Mouse (Mus musculus): ENCODE data around the gene Htr1f.
"Not testable (repeated sequence)": the region's sequence is repeated elsewhere in the genome, so short reads cannot be mapped to it uniquely, and the experiment has no call there.

Htr1f gene

GRCm38 (mm10) chr16:65105184-65105931 is at the start of gene Htr1f:
TSS of gene Htr1f (minus strand) at chr16:65105854.
- DNase-seq (ENCODE audit: extremely low spot score, low spot score), result peak; percentile 59

GRCm38 (mm10) chr16:65139771-65140170 is 34.1 kb upstream of the Htr1f start:
- no peak for DNase-seq (ENCODE audit: extremely low spot score, low spot score)

DNA sequence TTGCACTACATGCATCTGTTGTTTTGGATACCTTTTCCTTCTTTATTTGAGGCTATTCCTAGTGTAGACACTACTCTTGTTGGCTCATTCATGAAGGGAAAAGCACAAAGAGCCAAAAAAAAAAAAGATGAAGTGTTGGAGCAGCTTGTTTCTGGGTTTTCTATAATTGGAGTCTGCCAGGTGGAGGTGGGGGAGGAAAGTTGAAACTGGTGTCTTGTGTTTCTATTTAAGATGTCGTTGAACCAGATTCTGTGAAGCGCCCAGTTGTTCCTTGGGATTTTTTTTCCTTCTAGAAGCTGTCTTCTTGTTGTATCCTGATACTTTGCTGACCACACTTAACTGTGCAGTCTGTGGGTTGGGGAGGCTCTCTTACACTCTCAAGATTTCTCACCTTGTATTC is 23.7 kb upstream of the Htr1f start:
- DNase-seq (ENCODE audit: extremely low spot score, low spot score), result no peak

- no peak for DNase-seq (ENCODE audit: extremely low spot score, low spot score)
Measured at GRCm38 (mm10) chr16:65127846-65128245, 22.2 kb upstream of the Htr1f start.

DNA sequence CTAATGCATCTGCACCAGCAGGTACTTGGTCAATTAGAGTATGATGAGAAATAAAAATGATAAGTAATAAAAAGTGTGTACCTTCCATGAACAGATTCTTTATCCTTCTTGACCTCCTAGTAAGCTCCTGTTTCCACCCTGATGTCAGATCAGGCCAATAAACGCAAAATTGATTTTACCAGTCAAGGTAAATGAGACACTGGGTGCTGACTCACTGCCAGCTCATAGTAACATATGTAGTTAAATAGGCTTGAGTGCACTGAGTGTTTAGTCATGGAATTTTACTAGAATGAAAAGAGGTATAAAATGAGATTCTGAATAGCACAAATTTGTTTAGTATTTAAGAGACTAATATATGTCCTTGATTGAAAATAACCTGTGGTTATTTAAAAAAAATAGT is 6.6 kb upstream of the Htr1f start:
- DNase-seq (ENCODE audit: extremely low spot score, low spot score), result no peak

DNA sequence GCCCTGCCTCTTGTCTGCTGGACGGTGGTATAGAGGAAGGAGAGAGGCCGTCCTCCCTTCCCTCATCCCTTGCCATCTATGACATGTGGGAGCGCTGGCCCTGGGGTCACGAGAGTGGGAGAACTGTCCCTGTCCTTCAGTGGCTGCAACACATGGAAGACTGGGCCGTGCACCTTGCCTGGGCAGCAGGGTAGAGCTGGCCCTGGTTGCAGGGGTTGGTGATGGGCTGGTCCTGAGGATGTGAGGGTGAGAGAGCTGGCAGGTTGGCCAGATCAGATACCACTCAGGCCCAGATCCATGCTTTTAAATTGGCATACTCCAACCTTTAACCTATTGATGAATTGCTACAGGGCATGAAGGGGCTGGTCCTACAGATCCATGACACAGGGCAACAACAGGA is 12.1 kb downstream of the Htr1f start:
- DNase-seq (ENCODE audit: extremely low spot score, low spot score), result no peak

- no peak for DNase-seq (ENCODE audit: extremely low spot score, low spot score)
Measured at GRCm38 (mm10) chr16:65083475-65083874, 22.2 kb downstream of the Htr1f start.

- DNase-seq (ENCODE audit: extremely low spot score, low spot score), result no peak
Measured at GRCm38 (mm10) chr16:65069867-65070266, 35.8 kb downstream of the Htr1f start.

DNA sequence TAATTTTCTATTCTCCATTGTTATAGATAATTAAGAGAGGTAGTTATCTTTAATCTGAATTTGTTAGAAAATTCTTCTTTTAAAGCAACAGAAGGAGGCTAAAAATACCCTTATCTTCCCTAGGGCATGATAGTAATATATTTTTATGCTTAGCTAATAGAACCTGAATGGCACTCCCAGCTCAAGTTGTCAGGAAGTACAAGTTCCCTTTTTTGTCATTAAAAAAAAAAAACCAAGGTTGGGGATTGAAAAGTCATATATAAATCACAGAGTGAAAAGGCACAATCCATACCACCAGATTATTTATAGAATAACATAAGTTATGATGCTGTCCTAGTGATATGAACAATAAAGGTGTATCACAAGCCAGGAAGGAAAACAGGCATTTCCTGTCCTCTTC is 39.4 kb downstream of the Htr1f start:
- no peak for DNase-seq (ENCODE audit: extremely low spot score, low spot score)

DNA sequence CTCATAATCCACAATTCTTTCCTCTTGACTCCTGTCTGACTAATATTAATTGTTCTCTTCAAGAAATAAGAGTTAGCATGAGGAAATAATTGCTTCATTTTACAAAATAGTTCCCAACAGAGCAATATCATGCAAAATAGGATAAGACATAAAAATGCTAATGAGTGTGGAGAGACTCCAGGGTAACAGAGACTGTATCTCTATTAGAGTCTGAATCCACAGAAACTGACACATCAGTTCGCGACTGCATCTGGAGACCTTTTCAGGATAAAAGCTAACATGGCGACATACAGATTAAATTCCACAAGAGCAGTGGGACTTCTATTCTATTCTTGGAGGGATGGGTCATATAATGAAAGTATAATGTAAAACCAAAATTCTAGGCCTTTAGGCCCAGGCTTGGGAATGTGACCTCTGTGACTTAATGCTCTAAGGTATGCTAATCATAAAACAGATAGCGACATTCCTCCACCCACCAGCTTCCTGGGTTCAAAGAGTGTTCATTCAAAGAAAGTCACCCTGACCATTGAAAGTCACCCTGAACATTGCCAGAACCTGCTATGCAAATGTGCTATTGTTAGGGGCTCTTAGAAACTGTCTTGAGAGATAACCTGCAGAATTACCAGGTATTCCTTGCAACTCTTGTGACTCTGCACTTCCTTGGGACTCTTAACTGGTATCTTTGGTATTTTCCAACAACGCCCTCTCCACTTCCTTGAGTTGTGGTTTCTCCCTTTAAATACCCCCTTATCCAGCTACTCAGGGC is 67.8 kb downstream of the Htr1f start:
- DNase-seq (ENCODE audit: extremely low spot score, low spot score), result not testable (repeated sequence)

DNA sequence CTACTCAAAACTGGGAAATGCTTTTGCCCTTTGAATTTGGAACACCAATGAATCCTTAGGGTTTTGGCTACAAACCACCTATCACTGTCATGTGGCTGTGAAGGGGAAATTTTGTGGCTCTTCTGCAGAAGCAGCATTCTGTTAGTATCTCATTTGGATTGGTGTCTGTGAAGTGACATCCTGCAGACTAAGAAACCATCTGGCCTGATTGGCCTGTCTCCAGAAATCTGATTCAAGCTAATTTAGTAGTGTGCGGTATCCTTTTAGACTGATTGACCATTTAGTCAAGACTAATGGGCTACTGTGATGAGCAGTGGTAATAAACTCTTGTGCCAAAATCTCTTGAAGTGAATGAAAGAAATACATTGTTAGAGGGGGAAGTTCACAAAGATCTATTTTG is 76.0 kb downstream of the Htr1f start:
- no peak for DNase-seq (ENCODE audit: extremely low spot score, low spot score)

DNA sequence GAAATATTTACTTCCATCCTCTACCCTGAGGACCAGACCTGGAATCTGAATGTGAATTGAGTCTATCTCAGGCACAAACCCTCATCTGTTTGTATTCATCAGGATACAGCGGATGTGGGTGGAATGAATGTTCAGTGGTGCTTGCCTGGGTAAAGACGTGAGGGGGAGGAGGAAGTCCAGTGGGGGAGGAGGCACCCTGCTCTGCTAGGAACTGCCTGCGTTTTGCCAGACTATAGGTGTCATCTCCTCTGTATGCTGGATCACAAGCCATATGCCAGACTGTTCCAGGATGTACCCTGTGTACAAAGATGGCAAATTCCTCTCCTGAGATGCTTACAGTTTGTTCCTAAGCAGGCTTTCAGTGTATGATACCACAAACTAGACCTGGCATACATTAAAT is 83.3 kb downstream of the Htr1f start:
- no peak for DNase-seq (ENCODE audit: extremely low spot score, low spot score)

GRCm38 (mm10) chr16:65018710-65019109 is 86.9 kb downstream of the Htr1f start:
- DNase-seq (ENCODE audit: extremely low spot score, low spot score), result no peak

DNA sequence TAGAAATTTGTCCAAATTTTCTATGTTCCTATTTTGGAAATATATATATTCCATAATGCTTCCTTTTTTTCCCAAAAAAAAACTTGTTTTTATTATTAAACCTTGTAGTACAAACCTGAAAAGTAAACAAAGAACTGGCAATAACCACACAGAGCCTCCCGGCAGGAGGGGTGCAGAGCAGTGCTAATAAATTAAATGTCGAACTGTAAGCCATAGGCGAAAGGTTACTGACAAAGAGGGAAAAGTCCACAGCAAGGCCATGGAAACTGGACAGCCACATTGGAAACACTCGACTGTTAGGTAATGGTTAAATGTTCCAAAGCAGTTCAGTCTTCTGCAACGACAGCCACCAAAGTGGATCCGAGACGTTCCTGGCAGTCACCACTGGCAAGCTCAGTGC is 87.5 kb downstream of the Htr1f start:
- no peak for DNase-seq (ENCODE audit: extremely low spot score, low spot score)

GRCm38 (mm10) chr16:65017566-65017965 is 88.1 kb downstream of the Htr1f start:
- DNase-seq (ENCODE audit: extremely low spot score, low spot score), result peak; percentile 16

- no peak for DNase-seq (ENCODE audit: extremely low spot score, low spot score)
Measured at GRCm38 (mm10) chr16:65015241-65015640, 90.4 kb downstream of the Htr1f start.

DNA sequence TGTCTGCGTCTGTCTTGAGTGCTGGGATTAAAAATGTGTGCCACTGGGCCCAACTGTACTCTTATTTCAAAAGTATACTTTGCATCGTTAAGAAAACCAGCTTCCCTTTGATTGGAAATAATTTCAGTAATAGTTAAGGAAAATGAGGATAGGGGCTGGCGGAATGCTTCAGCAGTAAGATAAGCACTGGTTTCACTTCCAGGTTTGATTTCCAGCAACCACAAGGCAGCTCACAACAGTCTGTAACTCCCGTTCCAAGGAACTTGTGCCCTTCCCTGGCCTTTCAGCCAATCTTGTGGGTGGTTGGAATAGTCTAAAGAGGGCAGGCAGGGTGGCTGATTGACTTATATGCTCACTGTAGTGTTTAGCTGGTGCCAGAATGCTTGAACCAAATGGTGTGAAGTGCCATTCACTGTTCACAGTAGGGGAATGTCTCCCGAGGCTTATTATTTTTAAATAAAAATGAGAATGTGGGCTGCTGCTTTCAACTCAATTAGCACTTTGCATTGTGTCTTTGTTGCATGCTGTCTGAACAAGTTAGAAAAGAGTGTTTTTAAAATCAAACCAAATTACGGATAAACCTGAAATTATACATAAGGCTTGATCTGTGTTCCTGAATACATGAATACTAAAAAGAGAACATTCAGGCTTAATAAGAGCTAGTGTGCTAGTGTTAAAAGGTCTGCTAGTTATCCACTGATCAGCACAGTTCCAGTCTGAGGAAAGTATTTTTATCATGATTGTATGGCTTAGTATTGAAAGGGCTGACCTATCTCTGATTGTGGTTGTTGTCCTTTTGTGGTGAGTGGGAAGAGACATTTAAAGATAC is 103.4 kb downstream of the Htr1f start:
- DNase-seq (ENCODE audit: extremely low spot score, low spot score), result no peak

DNA sequence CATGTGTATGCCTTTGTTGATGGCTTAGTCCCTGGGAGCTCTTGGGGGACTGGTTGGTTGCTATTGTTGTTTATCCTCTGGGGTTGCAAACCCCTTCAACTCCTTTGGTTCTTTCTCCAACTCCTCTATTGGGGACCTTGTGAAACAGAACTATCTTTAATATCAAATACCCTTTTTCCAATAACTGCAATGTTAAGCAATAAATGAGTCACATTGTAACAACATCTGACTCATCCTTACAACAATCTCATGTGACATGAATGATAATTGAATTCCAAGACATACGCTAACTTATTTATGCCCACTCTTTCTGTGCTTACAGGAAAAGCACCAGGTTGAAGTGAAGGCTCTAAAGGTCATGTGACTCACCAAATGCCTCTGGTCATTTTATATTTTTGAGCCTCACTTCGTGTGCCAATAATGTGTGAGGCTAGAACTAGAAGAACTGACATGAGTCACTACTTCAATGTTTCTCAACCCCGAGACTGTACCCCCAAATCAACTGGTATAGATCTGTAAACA is 116.3 kb downstream of the Htr1f start:
- DNase-seq (ENCODE audit: extremely low spot score, low spot score), result no peak

DNA sequence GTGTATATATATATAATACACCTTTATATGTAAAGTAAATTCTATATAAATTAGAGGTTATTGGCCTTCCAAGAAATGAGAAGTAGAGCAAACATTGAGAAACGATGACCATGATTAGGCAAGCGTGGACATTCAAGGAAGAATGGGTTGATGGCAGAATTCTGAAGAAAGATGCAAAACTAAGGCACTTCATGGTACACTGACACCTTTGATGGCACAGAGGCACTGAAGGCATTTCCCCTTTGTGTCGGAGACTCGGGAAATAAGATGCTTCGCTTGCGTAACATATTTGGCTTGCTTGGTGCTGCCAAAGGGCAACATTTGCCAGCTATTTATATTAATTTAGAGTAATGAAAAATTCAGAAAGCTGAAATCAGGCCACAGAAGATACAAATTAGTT is 118.1 kb downstream of the Htr1f start:
- no peak for DNase-seq (ENCODE audit: extremely low spot score, low spot score)

DNA sequence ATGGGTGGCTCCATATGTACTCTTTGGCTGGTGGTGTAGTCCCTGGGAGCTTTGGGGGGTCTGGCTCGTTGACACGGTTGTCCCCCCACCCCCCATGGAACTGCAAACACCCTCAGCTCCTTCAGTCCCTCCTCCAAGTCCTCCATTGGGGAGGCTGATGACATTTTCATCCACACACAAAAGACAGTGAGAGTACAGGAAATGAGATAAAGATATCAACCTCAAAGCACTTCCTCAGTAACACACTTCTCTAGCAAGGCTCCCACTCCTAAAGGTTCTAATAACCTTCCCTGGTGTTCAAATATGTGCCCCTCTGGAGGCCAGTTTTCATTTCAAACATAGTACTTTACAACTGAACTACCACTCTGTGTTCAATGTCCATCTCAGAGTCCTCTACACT is 118.6 kb downstream of the Htr1f start:
- no peak for DNase-seq (ENCODE audit: extremely low spot score, low spot score)

GRCm38 (mm10) chr16:64974636-64975035 is 131.0 kb downstream of the Htr1f start:
- no peak for DNase-seq (ENCODE audit: extremely low spot score, low spot score)
